Mouse (Mus musculus): ENCODE measurements around the gene Olfr110. TPM values are rescaled to one million over a fixed set of nuclear protein-coding genes. Genes with fewer than 3 reads are reported as not detected.
"Not testable (repeated sequence)": the region's sequence is repeated elsewhere in the genome, so short reads cannot be mapped to it uniquely, and the experiment has no call there.

Gene Olfr110
- total RNA-seq (2022), result not detected

DNA sequence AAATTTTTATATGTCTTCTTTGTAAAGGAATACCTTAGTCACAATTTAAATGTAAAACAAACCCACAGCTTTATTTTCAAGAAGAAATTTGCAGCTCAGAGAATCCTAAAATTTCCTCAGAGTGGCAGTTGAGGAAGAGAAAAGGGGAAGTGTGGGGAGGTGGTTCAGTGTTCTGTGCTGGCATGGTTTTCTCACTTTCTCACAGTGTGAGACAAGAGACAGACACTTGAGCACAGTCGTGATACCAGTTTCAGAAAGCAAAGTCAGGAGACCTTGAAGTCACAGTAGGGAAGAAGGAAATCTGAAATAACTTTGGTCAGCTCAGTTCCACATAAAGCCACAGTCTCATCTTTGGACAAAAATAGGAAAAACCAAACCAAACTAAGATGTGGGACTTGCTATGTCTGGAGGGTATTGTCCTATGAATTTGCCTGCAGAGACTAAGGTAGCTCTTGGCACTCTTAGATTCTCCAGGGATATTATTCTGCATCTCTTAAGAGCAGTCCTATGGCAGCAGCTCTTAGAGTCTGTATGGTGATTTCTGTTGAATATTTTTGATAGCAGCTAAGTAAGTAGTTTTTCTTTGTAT is at the start of gene Olfr110:
Gene Olfr110, plus strand, starts transcription at position 539 of the 589 bp plus-strand sequence.
- DNase-seq (ENCODE audit: low spot score), result peak; percentile 14

DNA sequence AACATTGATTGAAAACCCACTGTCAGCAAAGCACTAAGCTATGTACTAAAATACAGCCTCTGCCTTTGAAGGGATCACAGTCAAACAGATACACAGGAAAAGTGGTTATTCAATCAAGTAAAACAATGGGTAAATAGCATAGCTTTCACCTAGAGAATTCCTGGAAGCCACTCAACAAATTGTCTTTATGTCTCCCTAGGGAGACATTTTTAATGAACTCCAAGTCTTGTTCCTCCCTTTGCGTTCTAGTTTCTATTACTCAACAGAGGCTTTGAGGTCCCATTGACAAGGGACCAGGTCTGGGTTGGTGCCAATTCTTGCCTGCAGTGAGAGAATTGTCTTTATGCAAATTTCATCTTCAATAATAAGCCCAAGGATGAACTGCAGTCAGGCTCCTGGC is 47.1 kb upstream of the Olfr110 start, which contains the start of gene Olfr108:
Gene Olfr108, plus strand, starts transcription at position 301 of the 400 bp plus-strand sequence.
- DNase-seq (ENCODE audit: low spot score), result no peak

DNA sequence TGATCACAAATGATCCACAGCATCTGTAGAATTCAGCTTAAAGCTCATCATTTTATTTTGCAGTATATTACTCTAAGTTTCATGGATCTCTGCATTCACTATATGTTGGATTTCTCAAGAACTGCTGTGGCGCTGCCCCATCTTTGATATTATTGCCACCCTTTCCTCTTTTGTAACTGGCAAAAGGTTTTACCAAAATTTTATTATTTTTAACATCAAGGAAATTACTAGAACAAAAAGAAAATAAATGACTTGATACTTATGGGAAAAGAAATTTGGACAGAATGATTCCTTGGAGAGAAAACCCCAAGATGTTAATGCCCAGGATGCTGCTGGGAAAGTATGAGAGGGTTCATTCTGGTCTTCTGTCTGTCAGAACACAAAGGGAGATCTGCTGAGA is 33.7 kb upstream of the Olfr110 start, which contains the start of gene Olfr109:
Gene Olfr109, plus strand, starts transcription at position 301 of the 400 bp plus-strand sequence.
- DNase-seq (ENCODE audit: low spot score), result no peak

DNA sequence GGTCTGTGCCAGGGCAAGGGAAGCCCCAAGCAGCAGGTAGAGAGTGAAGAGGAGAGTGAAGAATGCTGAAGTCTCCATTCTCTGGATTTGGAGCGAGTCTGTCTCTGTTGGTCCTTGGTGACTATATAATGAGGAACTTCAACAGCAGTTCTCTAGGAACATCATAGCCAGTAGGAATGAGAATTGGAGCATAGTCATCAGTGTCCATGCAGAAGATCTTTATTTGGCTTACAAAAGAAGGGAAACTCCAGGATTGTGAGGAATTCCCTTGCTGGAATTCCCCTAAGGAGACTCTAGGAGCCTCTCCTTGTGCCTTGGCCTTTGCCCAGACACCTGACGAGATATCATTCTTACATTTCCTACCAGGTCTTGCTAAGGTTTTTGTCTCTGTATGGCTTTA is 8.8 kb upstream of the Olfr110 start, which contains the start of gene H2-M2:
Gene H2-M2, minus strand, starts transcription at position 101 of the 400 bp plus-strand sequence.
- no peak for DNase-seq (ENCODE audit: low spot score)

- DNase-seq (ENCODE audit: low spot score), result no peak
Observed at GRCm38 (mm10) chr17:37507730-37508129, 15.5 kb downstream of the Olfr110 start, which contains the start of gene Olfr111. Olfr111 (plus strand) TSS chr17:37508030.

GRCm38 (mm10) chr17:37524612-37525011 is 32.3 kb downstream of the Olfr110 start:
- not testable (repeated sequence) for DNase-seq (ENCODE audit: low spot score)

DNA sequence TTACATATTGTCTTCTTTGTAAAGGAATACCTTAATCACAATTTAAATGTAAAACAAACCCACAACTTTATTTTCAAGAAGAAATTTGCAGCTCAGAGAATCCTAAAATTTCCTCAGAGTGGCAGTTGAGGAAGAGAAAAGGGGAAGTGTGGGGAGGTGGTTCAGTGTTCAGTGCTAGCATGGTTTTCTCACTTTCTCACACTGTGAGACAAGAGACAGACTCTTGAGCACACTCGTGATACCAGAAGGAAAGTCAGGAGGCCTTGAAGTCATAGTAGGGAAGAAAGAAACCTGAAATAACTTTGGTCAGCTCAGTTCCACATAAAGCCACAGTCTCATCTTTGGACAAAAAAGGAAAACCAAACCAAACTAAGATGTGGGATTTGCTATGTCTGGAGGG is 33.2 kb downstream of the Olfr110 start:
- DNase-seq (ENCODE audit: low spot score), result not testable (repeated sequence)

GRCm38 (mm10) chr17:37535173-37535572 is 42.9 kb downstream of the Olfr110 start:
- DNase-seq (ENCODE audit: low spot score), result no peak

GRCm38 (mm10) chr17:37538416-37538815 is 46.1 kb downstream of the Olfr110 start:
- DNase-seq (ENCODE audit: low spot score), result not testable (repeated sequence)

DNA sequence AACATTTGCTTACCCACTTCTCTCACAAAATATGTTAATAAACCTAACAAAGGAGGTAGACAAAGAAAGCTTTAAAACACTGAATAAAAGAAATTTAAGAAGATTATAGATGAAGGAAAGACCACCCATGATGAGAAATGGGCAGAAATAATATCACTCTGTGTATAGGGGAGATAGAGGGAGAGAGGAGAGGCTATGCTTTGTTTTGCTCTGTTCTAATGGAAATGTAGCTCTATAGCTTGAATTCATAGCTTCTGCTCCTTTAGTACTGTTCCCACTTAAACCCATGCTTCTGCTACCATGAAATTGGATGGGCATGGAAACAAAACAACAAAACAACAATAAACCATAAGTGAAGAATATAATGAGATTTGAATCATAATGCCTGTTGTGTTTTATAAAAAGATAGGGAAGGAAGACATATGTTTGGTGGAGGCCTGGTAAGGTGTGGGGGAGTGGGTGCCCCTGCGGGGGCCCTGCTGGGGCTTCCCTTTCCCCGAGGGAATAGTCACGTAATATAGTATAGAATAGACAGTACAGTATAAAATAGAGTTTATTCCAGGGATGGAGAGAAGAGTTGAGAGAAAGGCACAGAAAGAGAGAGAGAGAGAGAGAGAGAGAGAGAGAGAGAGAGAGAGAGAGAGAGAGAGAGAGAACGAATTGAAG is 49.3 kb downstream of the Olfr110 start:
- DNase-seq (ENCODE audit: low spot score), result no peak

- DNase-seq (ENCODE audit: low spot score), result no peak
Observed at GRCm38 (mm10) chr17:37543800-37544435, 51.6 kb downstream of the Olfr110 start.

Other genes starting within 250 kb of the Olfr110 start
- not detected for gene Olfr98, start 228.7 kb upstream of the Olfr110 start, total RNA-seq (2022)
- 1 to 10 TPM; 3.2 to 4.4 (median 3.6) TPM for gene H2-M3, start 222.2 kb upstream of the Olfr110 start, total RNA-seq (2022)
- not detected for gene Olfr99, start 209.0 kb upstream of the Olfr110 start, total RNA-seq (2022)
- not detected for gene Olfr101, start 188.2 kb upstream of the Olfr110 start, total RNA-seq (2022)
- not detected for gene Olfr102, start 175.4 kb upstream of the Olfr110 start, total RNA-seq (2022)
- gene Olfr103, start 152.8 kb upstream of the Olfr110 start, total RNA-seq (2022), result not detected
- not detected for gene Olfr104-ps, start 132.9 kb upstream of the Olfr110 start, total RNA-seq (2022)
- not detected for gene Olfr105-ps, start 113.4 kb upstream of the Olfr110 start, total RNA-seq (2022)
- gene Olfr106-ps, start 102.1 kb upstream of the Olfr110 start, total RNA-seq (2022), result not detected
- gene Olfr107, start 93.2 kb upstream of the Olfr110 start, total RNA-seq (2022), result not detected
- gene Olfr108, start 47.0 kb upstream of the Olfr110 start, total RNA-seq (2022), result not detected
- gene Olfr109, start 33.6 kb upstream of the Olfr110 start, total RNA-seq (2022), result not detected
- gene H2-M2, start 8.9 kb upstream of the Olfr110 start, total RNA-seq (2022), result under 1 TPM in 1 of 4 experiments, not detected in 3; 0.20 TPM
- gene Olfr111, start 15.6 kb downstream of the Olfr110 start, total RNA-seq (2022), result not detected
- gene Olfr112, start 77.0 kb downstream of the Olfr110 start, total RNA-seq (2022), result not detected
- not detected for gene Olfr113, start 85.2 kb downstream of the Olfr110 start, total RNA-seq (2022)
- gene Olfr114, start 100.3 kb downstream of the Olfr110 start, total RNA-seq (2022), result not detected
- not detected for gene Olfr115, start 134.6 kb downstream of the Olfr110 start, total RNA-seq (2022)
- gene Olfr116, start 134.7 kb downstream of the Olfr110 start, total RNA-seq (2022), result not detected
- not detected for gene Olfr117, start 171.3 kb downstream of the Olfr110 start, total RNA-seq (2022)
- not detected for gene Olfr118, start 174.5 kb downstream of the Olfr110 start, total RNA-seq (2022)
- not detected for gene Olfr119, start 204.1 kb downstream of the Olfr110 start, total RNA-seq (2022)
- not detected for gene Olfr120, start 229.3 kb downstream of the Olfr110 start, total RNA-seq (2022)

All from heart, adult 8-10 months (tissue).